8 mouse cellular contexts compared by ENCODE assay signal in genomic region chr2:84425138-84425537, GRCm38 (mm10). TPM values are rescaled to one million over a fixed set of nuclear protein-coding genes. Genes with fewer than 3 reads are reported as not detected.
DNase-seq lines count a peak whose midpoint lies in the region; ATAC-seq and TF ChIP-seq lines count a peak whose summit lies in the region.

TSS of gene Calcrl (minus strand) at chr2:84425411.

- peak; percentile 65 for ATAC-seq in hindbrain, embryonic 11.5 days (ENCODE audit: low FRiP score)
- ATAC-seq in lung, embryonic 16.5 days (ENCODE audit: low read depth), result peak; percentile 96

- peak within 1 kb of the TSS; percentile 8 for H3K4me2 ChIP-seq in hindbrain, embryonic 11.5 days (replicated peaks; ENCODE audit: low read depth, low read length)
- H3K4me2 ChIP-seq in lung, embryonic 16.5 days (ENCODE audit: low read depth, low read length), result peak within 1 kb of the TSS; percentile 71

- WGBS in hindbrain, embryonic 11.5 days, result 3% methylated on average over 10 of the region's 10 CpGs
- WGBS in lung, embryonic 16.5 days, result under 1% methylated on average over 10 of the region's 10 CpGs

- peak; percentile 34 for DNase-seq in ES-E14 (ENCODE audit: low read depth, low spot score)
- peak; percentile 46 to 49 for DNase-seq in cerebellum, postnatal 10 days
- DNase-seq in frontal cortex, postnatal 10 days (ENCODE audit: low spot score in 2 of 2), result peak; percentile 23 to 25
- DNase-seq in hindbrain, embryonic 11.5 days (ENCODE audit: low spot score), result peak; percentile 48
- DNase-seq in layer of hippocampus, adult 9-11 months, result peak; percentile 77
- DNase-seq in ovary, adult 18-20 months (ENCODE audit: low spot score), result peak; percentile 53
- DNase-seq in thymus, postnatal 10 days (ENCODE audit: low spot score in 2 of 2), result peak; percentile 76 to 81

- H3K36me3 ChIP-seq in ES-E14 (ENCODE audit: control insufficient read depth, insufficient read depth, low read length, poor library complexity, severe bottlenecking), result no peaks in the 10 kb centered on the region
- no peaks in the 10 kb centered on the region for H3K36me3 ChIP-seq in hindbrain, embryonic 11.5 days (ENCODE audit: control insufficient read depth, insufficient read depth, low read length)
- no peaks in the 10 kb centered on the region for H3K36me3 ChIP-seq in lung, embryonic 16.5 days (ENCODE audit: control insufficient read depth, insufficient read depth, low read length)

- H3K9me3 ChIP-seq in ES-E14 (ENCODE audit: control insufficient read depth, insufficient read depth, low read depth, low read length), result no peaks in the 10 kb centered on the region
- H3K9me3 ChIP-seq in hindbrain, embryonic 11.5 days (ENCODE audit: control insufficient read depth, low read length), result no peaks in the 10 kb centered on the region
- no peaks in the 10 kb centered on the region for H3K9me3 ChIP-seq in lung, embryonic 16.5 days (ENCODE audit: control insufficient read depth, low read length)

- in situ Hi-C loops in ES-E14 (cut with MboI; ENCODE audit: low sequenced_read_pairs in 2 of 2, unreplicated experiment in 2 of 2), result no loop called here

- H3K4me1 ChIP-seq in ES-E14 (ENCODE audit: control insufficient read depth in 2 of 2, insufficient read depth in 2 of 2, low read length in 2 of 2, poor library complexity in 1 of 2), result no peaks in the 10 kb centered on the region
- no peaks in the 10 kb centered on the region for H3K4me1 ChIP-seq in hindbrain, embryonic 11.5 days (replicated peaks; ENCODE audit: control insufficient read depth, insufficient read depth, low read length)
- H3K4me1 ChIP-seq in lung, embryonic 16.5 days (replicated peaks; ENCODE audit: control insufficient read depth, insufficient read depth, low read length), result peaks cover 2% of the 10 kb centered on the region; the same call in 1 of the 2 replicates

- no peak within 1 kb of the TSS for H3K9ac ChIP-seq in ES-E14 (ENCODE audit: insufficient read depth, low read depth, low read length, poor library complexity, severe bottlenecking)
- H3K9ac ChIP-seq in hindbrain, embryonic 11.5 days (ENCODE audit: low read depth, low read length), result peak within 1 kb of the TSS; percentile 13; the same call in 1 of the 2 replicates
- H3K9ac ChIP-seq in lung, embryonic 16.5 days (ENCODE audit: low read length), result peak within 1 kb of the TSS; percentile 65

- no peak within 1 kb of the TSS for H3K27ac ChIP-seq in ES-E14 (ENCODE audit: insufficient read depth, low read depth, low read length, poor library complexity, severe bottlenecking)
- no peak within 1 kb of the TSS for H3K27ac ChIP-seq in hindbrain, embryonic 11.5 days (ENCODE audit: low read depth, low read length)
- H3K27ac ChIP-seq in lung, embryonic 16.5 days (ENCODE audit: low read length), result peak within 1 kb of the TSS; percentile 84

- no peaks in the 10 kb centered on the region for H3K27me3 ChIP-seq in hindbrain, embryonic 11.5 days (ENCODE audit: control insufficient read depth, insufficient read depth, low read length)
- H3K27me3 ChIP-seq in lung, embryonic 16.5 days (ENCODE audit: control insufficient read depth, insufficient read depth, low read depth, low read length), result no peaks in the 10 kb centered on the region

- H3K4me3 ChIP-seq in ES-E14 (ENCODE audit: insufficient read depth in 1 of 2, low read depth in 1 of 2, low read length in 2 of 2, poor library complexity in 1 of 2, severe bottlenecking in 1 of 2), result peak within 1 kb of the TSS in 1 of 2 experiments; percentile 9; a peak in 1 of 4 replicates
- H3K4me3 ChIP-seq in hindbrain, embryonic 11.5 days (ENCODE audit: low read depth, low read length), result peak within 1 kb of the TSS; percentile 16; the same call in 1 of the 2 replicates
- peak within 1 kb of the TSS; percentile 53 for H3K4me3 ChIP-seq in lung, embryonic 16.5 days (ENCODE audit: low read length)

TF ChIP-seq in ES-E14, 5 proteins besides CTCF, POLR2A, EP300 and RAD21:
- TF ChIP-seq ZC3H11A (IDR thresholded peaks at IDR 0.05; ENCODE audit: borderline replicate concordance, low read depth, low read length) (no peak), CHD2 (IDR thresholded peaks at IDR 0.05; ENCODE audit: low read depth, low read length) (no peak), MAFK (IDR thresholded peaks at IDR 0.05; ENCODE audit: insufficient read depth, low read depth, low read length) (no peak), ZNF384 (IDR thresholded peaks at IDR 0.05; ENCODE audit: low read depth, low read length) (no peak), HCFC1 (IDR thresholded peaks at IDR 0.05; ENCODE audit: borderline replicate concordance, insufficient read depth, low read length) (no peak)

RNA-seq across cellular contexts. Expression of gene Calcrl, which starts in this region (rescaled TPM):
- 1.0 and 1.2 TPM in 2 replicates for total RNA-seq in ES-E14 (2012; rRNA removed)
- polyA plus RNA-seq in hindbrain, embryonic 11.5 days (2014; fragmentation: Nextera tagmentation; extraction: Ambion mirVana), result 17.7 and 18.5 TPM in 2 replicates
- polyA plus RNA-seq in lung, embryonic 16.5 days (2015; fragmentation: Nextera tagmentation; extraction: Ambion mirVana), result 110 and 111 TPM in 2 replicates

Comparison
In these comparisons a context has a peak if more than half of its experiments do, and no peak if none do; other contexts are left out.
1. DNase-seq: peak in every context shown above with its lines; median percentile 78 in thymus, postnatal 10 days; 77 in layer of hippocampus, adult 9-11 months; 53 in ovary, adult 18-20 months; 48 in hindbrain, embryonic 11.5 days; 48 in cerebellum, postnatal 10 days; 34 in ES-E14; 24 in frontal cortex, postnatal 10 days.